Mouse (Mus musculus) ES-Bruce4 (cell line): ENCODE data around the gene Rbfox3.

Source experiments
- CTCF ChIP-seq: IDR thresholded peaks from one replicate; pipeline ENCODE4 v1.8.1; 2011; ENCODE audit warnings: low read depth, low read length
- POLR2A ChIP-seq: IDR thresholded peaks from one replicate; pipeline ENCODE4 v1.8.1; 2011; ENCODE audit warnings: low read length; ENCODE audit not compliant: insufficient read depth

- peak; percentile 90 for TF ChIP-seq CTCF
- TF ChIP-seq POLR2A = no peak
Measured at GRCm38 (mm10) chr11:118738855-118739832, 172.3 kb downstream of the Rbfox3 start.
